Mouse (Mus musculus) bone marrow macrophage, adult 2 months (primary cell): ENCODE data around the gene Haspin.

Experiments used
- CTCF ChIP-seq: IDR thresholded peaks from 2 replicates; pipeline ENCODE4 v1.5.1; 2012; ENCODE audit warnings: low read depth, mild to moderate bottlenecking, low read length, moderate library complexity
- POLR2A ChIP-seq: IDR thresholded peaks from 2 replicates; pipeline ENCODE4 v1.6.1; 2012; ENCODE audit warnings: mild to moderate bottlenecking, low read depth, low read length, borderline replicate concordance

- TF ChIP-seq CTCF: no peak
- no peak for TF ChIP-seq POLR2A
Measured at GRCm38 (mm10) chr11:73099976-73100750, 37.9 kb downstream of the Haspin start.
